Mouse (Mus musculus) frontal cortex, adult (tissue): ENCODE data around the gene Ctbp2.
"Not testable (repeated sequence)": the region's sequence is repeated elsewhere in the genome, so short reads cannot be mapped to it uniquely, and the experiment has no call there.

Source experiments
- ATAC-seq: cut with Nextera tagmentation; 2 replicates; pipeline ENCODE4 v1.9.2; 2017; ENCODE audit warnings: mild to moderate bottlenecking, moderate library complexity, mixed read lengths; ENCODE audit not compliant: low TSS enrichment

Gene Ctbp2

DNA sequence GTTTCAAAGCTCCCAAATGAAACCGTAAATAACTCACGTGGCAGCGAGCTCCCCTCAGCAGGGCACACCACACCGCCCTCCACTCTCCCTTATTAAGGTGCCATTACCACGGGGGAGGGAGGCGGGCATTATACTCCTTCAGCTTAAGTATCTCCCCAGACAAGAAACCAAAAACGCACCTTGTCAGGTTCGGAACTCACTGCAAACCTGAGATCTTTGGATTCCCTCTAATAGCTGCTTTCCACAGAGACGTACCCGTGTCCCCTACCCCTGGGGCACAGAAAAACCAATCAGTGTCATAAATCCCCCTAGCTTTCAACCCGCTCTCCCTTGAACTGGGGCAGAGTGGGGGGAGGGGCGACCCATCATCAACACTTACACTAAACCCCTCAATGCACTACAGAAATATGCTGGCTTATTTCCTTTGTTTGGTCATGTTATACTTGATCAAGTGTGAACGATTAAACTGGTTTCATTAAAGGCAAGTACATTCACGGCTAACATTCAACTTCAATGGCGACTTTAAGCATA, 3.9 kb downstream of the Ctbp2 start:
- no peak for ATAC-seq

DNA sequence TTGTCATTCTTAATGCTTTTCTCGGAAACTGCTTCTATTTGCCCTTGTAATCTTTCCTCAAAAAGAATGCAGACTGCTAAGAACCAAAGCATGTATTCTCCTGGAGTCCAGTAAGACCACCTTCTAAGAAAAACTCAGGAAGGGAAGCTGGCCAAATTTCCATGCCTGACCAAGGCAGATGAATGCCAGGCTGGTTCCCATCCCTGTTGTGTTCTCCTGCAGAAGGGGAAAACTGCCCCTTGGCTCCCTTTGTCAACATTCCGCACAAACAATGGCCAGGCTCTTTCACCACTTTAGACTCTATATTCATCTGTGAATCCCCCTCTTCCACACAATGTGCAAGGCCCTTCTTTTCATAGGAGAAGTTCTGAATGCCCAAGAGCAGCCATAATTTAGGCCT, 6.3 kb downstream of the Ctbp2 start:
- ATAC-seq: no peak

DNA sequence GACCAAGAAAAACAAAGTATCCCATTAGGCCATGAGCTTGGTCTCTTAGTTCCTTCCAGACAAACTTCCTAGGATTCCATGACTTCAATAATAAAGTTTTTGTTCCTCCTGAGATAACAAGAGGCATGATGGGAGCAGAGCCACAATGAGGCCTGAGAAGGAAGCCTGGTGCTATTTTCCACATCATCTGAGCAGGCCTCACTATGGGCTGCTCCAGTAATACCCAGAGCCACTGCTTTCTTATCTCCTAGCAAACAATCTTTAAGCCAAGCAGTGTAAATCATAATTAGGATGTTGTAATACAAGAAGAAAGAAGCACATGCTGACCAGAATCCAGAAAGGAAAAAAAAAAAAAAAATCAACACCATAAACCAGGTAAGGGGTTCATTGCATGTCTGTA, 7.6 kb downstream of the Ctbp2 start:
- no peak for ATAC-seq

DNA sequence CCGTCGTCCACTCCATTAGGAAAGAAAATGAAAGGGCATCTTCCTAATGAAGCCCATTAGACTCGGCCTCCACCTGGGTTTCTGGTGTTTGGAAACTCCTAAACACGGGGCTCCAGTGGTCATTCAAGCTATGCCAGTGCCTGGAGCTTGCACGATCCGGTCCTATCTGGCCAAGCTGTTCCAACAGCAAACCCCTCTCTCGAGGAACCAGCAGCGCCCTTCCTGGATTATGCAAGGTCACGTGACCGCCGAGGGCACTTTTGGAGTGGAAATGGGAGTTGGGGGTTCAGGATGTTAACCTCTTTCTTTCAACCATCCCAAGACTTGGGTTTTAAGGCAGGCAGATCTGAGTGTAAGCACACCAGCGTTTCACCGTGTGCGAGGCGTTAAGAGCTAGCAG, 8.3 kb downstream of the Ctbp2 start:
- no peak for ATAC-seq

DNA sequence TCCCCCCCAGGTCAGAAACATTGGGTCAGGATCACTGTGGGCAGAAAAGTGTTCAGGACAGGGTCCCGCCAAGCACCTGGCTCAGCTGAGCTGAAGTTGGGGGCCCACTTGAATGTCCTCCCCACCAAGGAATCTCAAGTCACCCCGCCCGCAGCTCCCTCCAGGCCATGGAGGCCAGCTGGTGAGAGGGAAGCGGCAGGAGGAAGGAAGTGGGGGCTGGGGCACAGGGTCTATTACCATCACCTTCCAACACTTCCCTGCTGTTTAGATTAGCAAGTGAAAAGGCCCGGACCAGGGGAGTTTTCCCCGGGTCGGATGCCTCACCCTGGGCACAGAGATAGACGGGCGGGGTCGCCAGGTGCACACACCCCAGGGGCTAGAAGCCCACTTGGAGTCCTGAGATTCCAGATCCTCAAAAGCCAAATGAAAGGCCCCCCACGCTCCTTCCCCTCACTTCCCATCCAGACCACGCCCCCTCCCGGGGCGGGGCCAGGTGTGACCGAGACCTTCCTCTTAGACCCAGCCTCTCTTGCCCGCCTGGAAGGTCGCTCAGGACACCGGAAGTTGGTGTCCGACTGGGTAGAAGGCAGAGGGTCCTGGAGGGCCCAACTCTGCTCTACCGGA, 9.2 kb downstream of the Ctbp2 start:
- ATAC-seq: no peak

DNA sequence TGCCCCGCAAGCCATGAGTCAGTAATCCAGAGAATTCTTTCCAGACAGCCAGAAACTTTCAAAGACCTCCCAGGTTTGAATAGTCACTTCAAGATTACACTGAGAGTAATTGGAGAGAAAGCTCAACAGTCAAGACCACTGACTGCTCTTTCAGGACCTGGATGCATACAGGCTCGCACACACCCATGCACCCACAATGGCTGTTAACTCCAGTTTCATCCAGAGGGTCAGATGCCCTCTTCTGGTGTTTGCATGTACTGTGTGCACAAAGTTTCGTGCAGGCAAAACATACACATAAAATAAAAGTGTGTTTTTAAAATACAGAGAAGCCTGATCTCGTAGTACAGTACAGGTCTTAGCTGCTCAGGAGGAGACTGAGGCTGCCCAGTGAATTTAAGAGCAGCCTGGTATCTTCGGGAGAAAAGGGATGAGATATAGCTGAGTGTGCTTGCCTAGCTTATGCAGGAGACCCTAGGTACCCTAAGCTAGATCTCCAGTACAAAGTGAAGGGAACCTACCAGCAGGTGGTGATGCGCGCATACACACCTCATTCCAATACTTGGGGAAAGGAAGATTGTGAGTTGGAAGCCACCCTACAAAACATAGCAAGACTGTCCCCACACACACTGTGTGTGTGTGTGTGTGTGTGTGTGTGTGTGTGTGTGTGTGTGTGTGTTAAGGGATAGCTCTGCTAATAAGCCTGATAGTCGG, 10.8 kb downstream of the Ctbp2 start:
- no peak for ATAC-seq

DNA sequence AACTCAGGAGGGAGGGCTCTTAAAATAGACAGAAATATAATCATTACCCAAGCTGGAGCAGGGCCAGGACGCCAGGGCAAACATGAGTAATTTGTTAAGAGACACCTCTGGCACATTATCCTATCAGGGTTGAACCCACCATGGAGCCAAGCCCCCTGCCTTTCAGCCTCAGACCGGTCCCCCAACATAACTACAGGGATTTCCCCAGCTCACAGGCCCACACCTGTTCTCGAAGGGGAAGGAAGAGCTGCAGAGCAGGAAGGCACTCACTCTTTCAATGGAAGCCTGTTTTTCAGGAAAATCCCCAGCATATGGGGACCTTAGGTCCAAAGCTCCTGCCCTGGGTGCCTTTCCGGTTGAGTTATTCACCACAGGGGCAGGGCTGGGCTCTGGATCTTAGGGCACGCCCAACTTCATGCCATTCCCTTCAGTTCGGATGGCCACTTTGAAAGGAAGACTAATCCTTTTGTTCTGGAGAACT, 11.8 kb downstream of the Ctbp2 start:
- ATAC-seq: no peak

DNA sequence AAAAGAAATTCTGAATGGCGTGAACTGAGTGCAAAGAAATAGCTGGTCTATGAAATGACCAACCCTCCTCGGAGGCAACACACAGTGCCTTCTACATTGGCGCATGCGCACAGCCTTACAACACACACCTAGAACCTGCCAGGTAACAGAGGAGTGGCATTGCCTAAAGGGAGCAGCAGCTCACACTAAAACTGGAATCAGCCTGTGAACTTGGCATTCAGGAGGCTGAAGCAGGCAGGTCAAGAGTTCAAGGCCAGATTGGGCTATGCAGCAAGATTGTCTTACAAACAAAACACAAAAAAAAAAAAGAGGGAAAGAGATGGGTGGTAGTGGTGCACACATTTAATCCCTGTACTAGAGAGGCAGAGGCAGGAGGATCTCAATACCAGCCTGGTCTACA, 14.7 kb downstream of the Ctbp2 start:
- ATAC-seq: no peak

DNA sequence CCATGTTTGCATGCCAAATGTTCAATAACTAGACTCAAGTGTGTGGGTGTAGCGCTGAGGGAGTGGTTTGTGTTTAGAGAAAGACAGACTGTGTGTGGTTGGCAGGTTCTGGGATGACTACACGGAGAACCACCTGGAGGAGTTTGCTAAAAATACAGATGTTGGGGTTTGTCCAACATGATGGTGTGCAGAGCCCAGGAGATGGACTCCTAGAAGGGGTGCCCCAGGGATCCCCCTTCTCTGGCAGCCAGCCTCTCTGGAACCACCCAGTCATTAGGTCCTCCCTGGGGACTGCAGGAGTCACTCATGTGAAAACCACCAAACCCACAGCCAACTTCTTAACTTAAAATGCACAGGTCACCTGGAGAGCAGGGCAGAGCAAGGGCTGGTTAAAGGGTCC, 15.5 kb downstream of the Ctbp2 start:
- ATAC-seq: peak; percentile 65

- no peak for ATAC-seq
Measured at GRCm38 (mm10) chr7:133102578-133102977, 21.6 kb downstream of the Ctbp2 start.

- ATAC-seq: no peak
Measured at GRCm38 (mm10) chr7:133101070-133101469, 23.1 kb downstream of the Ctbp2 start.

DNA sequence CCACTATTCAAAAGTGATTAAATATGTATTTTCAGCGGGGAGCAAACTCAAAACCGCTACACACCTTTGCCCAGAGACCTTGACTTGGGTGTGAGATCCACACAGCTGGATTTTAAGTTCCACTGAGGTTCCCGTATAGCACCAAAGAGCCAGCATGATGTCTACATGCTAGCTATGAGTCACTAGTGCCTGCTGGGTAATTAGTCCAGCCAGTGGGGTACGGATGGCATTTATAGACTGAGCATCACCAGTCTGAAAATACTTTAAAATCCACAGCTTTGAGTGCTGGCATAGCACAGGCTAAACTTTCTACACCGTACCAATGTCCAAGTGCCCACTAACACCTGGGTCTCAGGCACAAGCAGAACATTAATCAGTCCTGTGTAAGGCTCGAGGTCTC, 24.0 kb downstream of the Ctbp2 start:
- no peak for ATAC-seq

GRCm38 (mm10) chr7:133099266-133099665, 24.9 kb downstream of the Ctbp2 start:
- ATAC-seq: no peak

DNA sequence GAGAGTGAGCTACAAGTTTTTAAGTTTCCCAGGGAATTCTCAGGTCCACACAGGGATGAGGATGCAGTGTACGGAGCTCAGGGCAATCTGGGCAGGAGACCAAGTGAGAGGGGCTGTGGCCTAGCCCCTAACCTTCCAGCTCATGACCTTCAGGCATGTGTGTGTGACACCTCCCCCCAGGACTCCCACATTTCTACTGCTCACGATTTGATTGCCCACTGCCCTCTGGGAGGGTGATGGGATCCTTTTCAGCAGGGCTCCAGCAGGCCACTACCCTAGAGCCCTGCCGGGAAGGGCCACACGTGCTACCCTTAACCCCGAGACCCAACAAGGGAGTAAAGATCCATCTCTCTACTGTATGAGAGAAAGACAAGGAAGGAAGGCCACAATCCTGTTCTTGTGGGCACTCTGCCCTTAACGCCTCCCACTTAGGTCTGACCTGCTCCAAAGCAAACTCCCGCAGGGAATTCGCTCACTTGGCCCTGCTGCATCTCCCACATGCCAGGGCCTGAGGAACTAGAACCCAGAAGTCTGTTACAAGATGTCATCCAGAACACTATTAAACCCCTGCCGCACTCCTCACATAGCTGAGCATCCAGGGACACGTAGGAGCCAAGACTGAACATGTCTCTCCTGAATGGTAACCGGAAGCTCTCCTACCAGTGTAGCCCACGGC, 25.9 kb downstream of the Ctbp2 start:
- no peak for ATAC-seq

DNA sequence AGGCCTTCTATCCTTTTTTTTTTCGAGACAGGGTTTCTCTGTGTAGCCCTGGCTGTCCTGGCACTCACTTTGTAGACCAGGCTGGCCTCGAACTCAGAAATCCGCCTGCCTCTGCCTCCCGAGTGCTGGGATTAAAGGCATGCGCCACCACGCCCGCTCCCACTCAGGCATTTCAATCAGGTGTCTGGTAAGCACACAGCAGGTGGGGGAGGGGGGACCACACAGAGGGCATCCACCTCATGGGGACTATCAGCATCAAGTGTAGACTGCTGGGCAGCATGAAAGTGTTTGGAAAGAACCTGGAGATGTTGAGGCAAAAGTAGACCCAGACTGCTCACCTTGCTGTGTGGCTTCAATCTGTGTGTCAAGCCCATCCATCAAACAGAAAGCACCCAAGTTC, 28.5 kb downstream of the Ctbp2 start:
- ATAC-seq: not testable (repeated sequence)

GRCm38 (mm10) chr7:133094711-133095495, 29.3 kb downstream of the Ctbp2 start:
- ATAC-seq: no peak

- ATAC-seq: no peak
Measured at GRCm38 (mm10) chr7:133094161-133094560, 30.0 kb downstream of the Ctbp2 start.

DNA sequence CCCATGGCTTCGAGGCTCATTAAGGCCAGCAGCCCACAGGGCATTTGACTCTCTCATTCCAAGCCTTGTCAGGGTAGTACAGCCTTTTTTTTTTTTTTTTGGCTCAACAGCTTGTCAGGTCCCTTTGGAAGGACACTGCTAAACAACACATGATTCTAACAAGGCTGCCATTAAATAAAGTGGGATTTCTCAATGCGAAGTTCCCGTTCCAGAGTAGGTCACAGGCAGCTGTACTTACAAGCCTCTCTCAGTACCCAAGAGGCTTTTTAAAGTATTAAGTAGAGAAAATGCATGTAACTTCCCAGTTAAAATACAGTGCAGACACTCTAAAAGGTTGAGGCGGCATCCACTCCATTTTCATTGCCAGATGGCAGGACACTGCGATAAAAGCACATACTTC, 30.4 kb downstream of the Ctbp2 start:
- ATAC-seq: no peak

DNA sequence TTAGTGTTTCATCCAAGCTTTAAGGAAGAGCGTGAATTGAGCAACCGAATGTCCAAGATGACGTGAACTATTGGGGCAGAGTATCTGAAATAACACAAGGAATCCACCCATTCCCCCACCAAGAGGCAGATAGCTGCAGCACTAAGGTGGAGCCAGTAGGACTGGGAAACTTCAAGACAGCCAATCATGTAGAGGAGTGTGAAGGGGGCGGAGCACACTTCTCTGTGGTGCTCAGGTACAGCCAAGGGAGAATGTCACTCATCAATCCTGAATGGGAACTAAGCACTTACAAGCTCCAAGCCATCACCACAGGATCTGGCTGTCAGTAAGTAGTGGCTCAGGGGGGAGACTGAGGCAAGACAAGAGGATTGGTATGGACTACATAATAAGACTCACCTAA, 33.5 kb downstream of the Ctbp2 start:
- no peak for ATAC-seq

GRCm38 (mm10) chr7:133089621-133090260, 34.4 kb downstream of the Ctbp2 start:
- 0 out of 2 replicates have a peak, but pooled peaks have one; percentile 27 for ATAC-seq

GRCm38 (mm10) chr7:133088830-133089261, 35.3 kb downstream of the Ctbp2 start:
- ATAC-seq: peak; percentile 97
